Mouse (Mus musculus) hindbrain, embryonic 11.5 days (tissue): ENCODE results near the gene Tmem79. TPM values are rescaled to one million over a fixed set of nuclear protein-coding genes. Genes with fewer than 3 reads are reported as not detected.
"Not testable (repeated sequence)": the region's sequence is repeated elsewhere in the genome, so short reads cannot be mapped to it uniquely, and the experiment has no call there.

Source experiments
- ATAC-seq: fragments of 200-750 bp; cut with Nextera tagmentation; 2 replicates; pipeline ENCODE4 v1.8.0; 2017; ENCODE audit warnings: mild to moderate bottlenecking, moderate TSS enrichment, moderate library complexity; ENCODE audit not compliant: low FRiP score
- DNase-seq: peaks from one replicate; pipeline ENCODE4 v3.0.0-alpha.2; 2015; ENCODE audit warnings: low spot score
- H3K27ac ChIP-seq: fragments of 300-500 bp; sonication (generic); 2 replicates; pipeline ENCODE4 v1.5.1; 2014; ENCODE audit warnings: mild to moderate bottlenecking, low read depth, low read length
- H3K27me3 ChIP-seq: fragments of 300-500 bp; sonication (generic); 2 replicates; pipeline ENCODE4 v1.6.1; 2014; ENCODE audit warnings: mild to moderate bottlenecking, low read length, moderate library complexity, mixed read lengths; ENCODE audit not compliant: control insufficient read depth, insufficient read depth
- H3K36me3 ChIP-seq: fragments of 300-500 bp; sonication (generic); 2 replicates; pipeline ENCODE4 v1.6.1; 2014; ENCODE audit warnings: mild to moderate bottlenecking, low read length, moderate library complexity, mixed read lengths; ENCODE audit not compliant: control insufficient read depth, insufficient read depth
- H3K4me1 ChIP-seq: fragments of 300-500 bp; sonication (generic); replicated peaks from 2 replicates; pipeline ENCODE4 v1.6.1; 2014; ENCODE audit warnings: low read length, mixed read lengths; ENCODE audit not compliant: control insufficient read depth, insufficient read depth
- H3K4me2 ChIP-seq: fragments of 300-500 bp; sonication (generic); replicated peaks from 2 replicates; pipeline ENCODE4 v1.6.1; 2014; ENCODE audit warnings: mild to moderate bottlenecking, low read depth, low read length
- H3K4me3 ChIP-seq: fragments of 300-500 bp; sonication (generic); 2 replicates; pipeline ENCODE4 v1.5.1; 2014; ENCODE audit warnings: low read depth, low read length
- H3K9ac ChIP-seq: fragments of 300-500 bp; sonication (generic); 2 replicates; pipeline ENCODE4 v1.6.1; 2014; ENCODE audit warnings: low read depth, low read length
- H3K9me3 ChIP-seq: fragments of 300-500 bp; sonication (generic); 2 replicates; pipeline ENCODE4 v1.6.1; 2016; ENCODE audit warnings: low read length; ENCODE audit not compliant: control insufficient read depth
- WGBS: fragments of 180-500 bp; shearing (Covaris S2); extraction: QIAGEN DNeasy Blood & Tissue Kit; methylation state at CpG from one replicate; pipeline ENCODE4 v1.1.7; 2014; 5-methylcytosine and 5-hydroxymethylcytosine counted together
- polyA plus RNA-seq: library from polyadenylated mRNA; unstranded; fragments of >200 nt; fragmentation: Nextera tagmentation; extraction: Ambion mirVana; gene quantifications from 2 replicates; pipeline ENCODE4 v1.2.1, GENCODE M21; 2014

Gene Tmem79
- polyA plus RNA-seq, 1 experiment from 2014 or later, result 1.7 TPM

DNA sequence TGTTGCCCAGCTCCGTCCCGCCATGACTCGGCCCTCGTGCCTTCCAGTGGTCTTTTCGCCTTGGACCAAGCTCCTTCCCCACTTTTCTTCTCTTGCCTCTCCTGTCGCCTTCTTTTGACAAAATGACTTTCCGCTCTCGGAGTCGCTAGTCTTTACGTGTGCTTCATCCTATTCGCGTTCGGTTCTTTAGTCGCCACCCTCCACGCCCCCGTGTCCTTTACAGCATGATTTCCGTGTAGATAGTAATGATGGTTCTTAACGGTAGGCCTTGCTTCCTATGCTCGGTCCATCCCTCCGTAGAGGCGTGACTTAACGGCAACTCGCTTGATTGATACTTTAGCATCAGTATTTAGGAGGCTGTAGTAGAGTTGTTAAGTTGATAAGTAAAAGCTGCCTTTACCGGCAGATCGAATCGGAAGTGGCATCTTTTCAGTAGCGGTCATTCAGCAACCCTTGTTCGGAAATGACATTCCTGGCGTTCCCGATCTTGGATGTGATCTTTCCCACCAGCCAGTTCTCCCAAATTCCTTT lies 38.6 kb downstream of the Tmem79 start:
- H3K9me3 ChIP-seq, result no peaks in the 10 kb centered on the region
- peaks cover 15% of the 10 kb centered on the region; the same call in 1 of the 2 replicates for H3K36me3 ChIP-seq
- DNase-seq (no peak), ATAC-seq (0 out of 2 replicates have a peak, but pooled peaks have one; percentile 12)
- H3K27ac ChIP-seq, result peak overlapping the region; percentile 73
- peaks cover 6% of the 10 kb centered on the region for H3K4me1 ChIP-seq
- peak overlapping the region; percentile 64 for H3K9ac ChIP-seq
- no peaks in the 10 kb centered on the region for H3K27me3 ChIP-seq
- under 1% methylated on average over 30 of the region's 30 CpGs for WGBS
- peak overlapping the region; percentile 53 for H3K4me2 ChIP-seq
- peak overlapping the region; percentile 56 for H3K4me3 ChIP-seq

DNA sequence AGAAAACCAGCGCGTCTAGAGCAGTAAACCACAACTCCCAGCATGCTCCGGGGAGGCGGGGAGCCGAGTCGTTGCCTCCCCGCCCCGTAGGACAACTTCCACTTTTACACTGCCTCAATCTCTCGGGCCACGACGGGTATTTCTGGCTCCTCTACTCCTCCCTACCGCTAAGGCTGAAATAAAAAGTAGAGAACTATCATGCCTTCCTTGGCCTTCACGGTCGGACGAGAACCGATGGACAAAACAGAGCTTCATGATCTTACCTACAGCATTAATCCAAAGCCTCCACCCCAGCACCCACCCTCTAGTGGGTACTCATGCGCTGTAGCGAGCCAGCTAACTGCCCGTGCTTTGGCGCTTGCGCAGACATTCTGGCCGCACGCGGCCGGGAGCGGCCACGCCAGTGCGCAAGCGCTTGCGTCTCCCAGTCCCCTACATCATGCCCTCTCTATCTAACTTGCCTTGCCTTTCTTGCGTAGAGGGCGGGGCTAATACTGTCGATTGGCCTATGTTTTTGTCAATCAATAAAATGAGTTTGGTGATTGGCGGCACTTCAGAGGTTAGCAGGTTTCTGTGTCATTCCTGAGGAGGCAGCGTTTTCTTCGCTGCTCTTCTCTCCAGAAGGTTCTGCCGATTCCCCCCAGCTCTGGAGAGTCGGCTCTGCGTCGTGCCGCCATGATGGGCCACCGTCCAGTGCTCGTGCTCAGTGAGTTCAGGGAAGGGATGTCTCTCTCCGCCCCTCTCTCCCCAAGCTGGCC lies 39.2 kb downstream of the Tmem79 start, which contains the start of the genes Tsacc and Cct3:
Gene Tsacc (minus strand): TSS at position 439 of the 758 bp plus-strand sequence.
Gene Cct3 (plus strand): TSS at position 556 of the 758 bp plus-strand sequence.
- Histone ChIP-seq H3K9me3 (no peaks in the 10 kb centered on the region), H3K27ac (peak within 1 kb of the TSS; percentile 73), H3K4me3 (peak within 1 kb of the TSS; percentile 56), H3K36me3 (peaks cover 15% of the 10 kb centered on the region; the same call in 1 of the 2 replicates), H3K4me2 (peak within 1 kb of the TSS; percentile 58), H3K27me3 (no peaks in the 10 kb centered on the region), H3K4me1 (peaks cover 6% of the 10 kb centered on the region), H3K9ac (peak within 1 kb of the TSS; percentile 69)
- DNase-seq, result peak; percentile 98
- WGBS, result under 1% methylated on average over 44 of the region's 44 CpGs
- peak; percentile 99 for ATAC-seq

DNA sequence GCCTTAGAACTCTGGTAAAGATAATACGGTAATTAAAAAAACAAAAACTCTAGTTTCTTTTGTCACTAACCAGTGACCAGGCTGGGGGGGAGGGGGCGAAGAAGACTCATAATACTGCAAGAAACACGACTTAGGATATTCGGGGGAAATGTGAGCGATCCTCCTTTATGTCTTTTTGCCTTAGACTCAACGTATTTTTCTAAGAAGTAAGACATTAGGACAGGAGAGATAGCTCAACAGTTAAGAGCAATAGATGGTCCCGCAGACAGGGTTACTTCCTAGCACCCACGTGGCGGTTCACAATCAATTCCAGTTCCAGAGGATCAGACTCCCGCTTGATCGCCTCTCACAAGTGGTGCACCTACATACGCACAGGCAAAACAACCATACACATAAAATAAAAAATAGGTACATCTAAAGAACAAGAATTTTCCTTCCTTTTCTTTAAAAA lies 39.8 kb downstream of the Tmem79 start:
- Histone ChIP-seq H3K9ac (peak overlapping the region; percentile 69), H3K27me3 (no peaks in the 10 kb centered on the region), H3K36me3 (peaks cover 13% of the 10 kb centered on the region; the same call in 1 of the 2 replicates), H3K9me3 (no peaks in the 10 kb centered on the region), H3K27ac (peak overlapping the region; percentile 73), H3K4me2 (peak overlapping the region; percentile 58), H3K4me3 (peak overlapping the region; percentile 56), H3K4me1 (peaks cover 6% of the 10 kb centered on the region)
- WGBS, result 1% methylated on average over 12 of the region's 12 CpGs
- ATAC-seq (peak; percentile 46), DNase-seq (no peak)

DNA sequence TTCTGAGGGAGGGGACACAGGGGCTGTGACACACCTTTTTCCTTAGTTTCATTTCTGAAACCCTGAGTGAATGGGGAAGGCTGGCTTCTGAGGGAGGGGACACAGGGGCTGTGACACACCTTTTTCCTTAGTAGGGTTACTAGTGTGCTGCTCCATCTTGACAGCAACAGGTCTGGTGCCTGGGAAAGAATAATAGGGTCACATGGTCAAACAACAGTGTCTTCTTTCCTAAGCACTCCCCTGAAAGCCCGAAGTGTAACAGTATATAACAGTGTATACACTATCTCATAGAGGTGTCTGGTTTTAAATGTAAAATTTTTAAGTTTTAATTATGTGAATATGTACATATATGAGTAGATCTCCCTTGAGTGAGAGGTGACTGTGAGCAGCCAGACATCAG lies 40.7 kb downstream of the Tmem79 start:
- not testable (repeated sequence) for H3K4me3 ChIP-seq, H3K9me3 ChIP-seq, H3K27ac ChIP-seq, H3K4me2 ChIP-seq, ATAC-seq, H3K4me1 ChIP-seq, DNase-seq, H3K36me3 ChIP-seq, H3K27me3 ChIP-seq
- H3K9ac ChIP-seq, result 0 out of 2 replicates have a peak overlapping the region, but pooled peaks have one; percentile 69
- WGBS, result 69% methylated on average over 1 of the region's 1 CpGs

DNA sequence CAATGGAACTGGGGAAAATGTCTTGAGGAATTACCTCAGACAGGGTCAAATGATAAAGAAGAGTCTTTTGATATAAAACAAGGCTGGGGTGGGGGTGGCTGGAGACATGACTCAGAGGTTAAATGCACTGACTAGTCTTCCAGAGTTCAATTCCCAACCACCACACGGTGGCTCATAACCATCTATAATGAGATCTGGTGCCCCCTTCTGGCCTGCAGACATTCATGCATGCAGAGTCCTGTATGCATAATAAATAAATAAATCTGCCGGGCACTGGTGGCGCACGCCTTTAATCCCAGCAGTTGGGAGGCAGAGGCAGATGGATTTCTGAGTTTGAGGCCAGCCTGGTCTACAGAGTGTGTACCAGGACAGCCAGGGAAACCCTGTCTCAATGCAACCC lies 44.0 kb downstream of the Tmem79 start:
- H3K4me1 ChIP-seq, result no peaks in the 10 kb centered on the region
- H3K9me3 ChIP-seq, result no peaks in the 10 kb centered on the region
- no peaks in the 10 kb centered on the region for H3K36me3 ChIP-seq
- no peak overlapping the region for H3K4me3 ChIP-seq
- no peaks in the 10 kb centered on the region for H3K27me3 ChIP-seq
- no peak overlapping the region for H3K27ac ChIP-seq
- no peak overlapping the region for H3K9ac ChIP-seq
- DNase-seq (peak; percentile 19), ATAC-seq (no peak)
- 54% methylated on average over 4 of the region's 4 CpGs for WGBS
- no peak overlapping the region for H3K4me2 ChIP-seq

DNA sequence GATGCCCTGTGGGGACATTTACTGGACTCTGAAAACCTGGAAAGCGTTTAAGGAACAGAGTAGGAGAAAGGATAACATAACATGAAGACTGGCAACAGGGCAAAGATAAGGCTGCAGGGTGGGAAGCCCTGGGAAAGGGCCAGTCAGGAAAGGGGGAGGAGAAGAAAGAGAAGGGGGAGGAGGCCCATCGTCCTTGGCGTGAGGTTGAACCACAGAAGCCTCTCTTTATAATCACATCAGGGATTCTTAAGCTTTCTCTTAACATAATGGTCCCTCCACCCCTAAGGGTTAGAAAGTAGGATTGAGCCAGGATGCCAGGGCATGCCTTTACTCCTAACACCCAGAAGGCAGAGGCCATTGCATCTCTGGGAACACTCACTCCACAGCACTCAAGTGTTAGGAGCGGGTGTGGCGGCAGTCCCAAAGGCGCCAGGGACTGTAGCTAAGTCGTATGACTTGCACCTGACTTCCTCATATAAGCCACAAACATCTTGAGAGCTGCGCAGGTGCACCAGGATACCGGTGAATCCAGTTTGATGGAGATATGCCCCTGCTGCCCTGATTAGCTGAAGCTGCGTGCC lies 47.7 kb downstream of the Tmem79 start:
- not testable (repeated sequence) for DNase-seq, H3K4me2 ChIP-seq, H3K9me3 ChIP-seq, ATAC-seq, H3K9ac ChIP-seq, H3K4me1 ChIP-seq, H3K4me3 ChIP-seq, H3K27ac ChIP-seq, H3K36me3 ChIP-seq, H3K27me3 ChIP-seq
- WGBS, result 77% methylated on average over 8 of the region's 10 CpGs

DNA sequence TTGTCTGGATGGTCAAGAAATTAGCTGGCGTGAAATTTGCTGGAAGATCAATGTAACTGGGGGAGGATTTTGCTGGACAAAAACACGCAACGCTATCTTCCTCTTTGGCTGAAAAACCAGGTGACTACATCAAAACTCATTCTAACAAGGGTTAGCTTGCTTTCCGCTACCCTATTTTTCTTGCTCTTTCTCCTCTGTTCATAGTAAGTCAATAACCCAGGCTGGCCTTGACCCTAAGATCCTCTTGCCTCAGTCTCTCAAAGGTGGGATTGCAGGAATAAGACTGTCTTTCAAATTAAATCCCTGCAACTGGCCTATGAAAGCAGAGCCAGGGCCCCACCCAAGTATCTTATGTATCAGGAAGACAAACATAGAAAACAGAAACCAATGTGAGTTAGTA lies 48.8 kb downstream of the Tmem79 start, which contains the start of gene Gm38392:
Gene Gm38392 (minus strand): TSS at position 101 of the 400 bp plus-strand sequence.
- ATAC-seq, result no peak
- Histone ChIP-seq H3K4me2 (no peak within 1 kb of the TSS), H3K27ac (no peak within 1 kb of the TSS), H3K4me1 (no peaks in the 10 kb centered on the region), H3K4me3 (no peak within 1 kb of the TSS), H3K27me3 (no peaks in the 10 kb centered on the region), H3K9ac (no peak within 1 kb of the TSS), H3K9me3 (no peaks in the 10 kb centered on the region), H3K36me3 (no peaks in the 10 kb centered on the region)
- WGBS, result 95% methylated on average over 4 of the region's 4 CpGs
- no peak for DNase-seq

DNA sequence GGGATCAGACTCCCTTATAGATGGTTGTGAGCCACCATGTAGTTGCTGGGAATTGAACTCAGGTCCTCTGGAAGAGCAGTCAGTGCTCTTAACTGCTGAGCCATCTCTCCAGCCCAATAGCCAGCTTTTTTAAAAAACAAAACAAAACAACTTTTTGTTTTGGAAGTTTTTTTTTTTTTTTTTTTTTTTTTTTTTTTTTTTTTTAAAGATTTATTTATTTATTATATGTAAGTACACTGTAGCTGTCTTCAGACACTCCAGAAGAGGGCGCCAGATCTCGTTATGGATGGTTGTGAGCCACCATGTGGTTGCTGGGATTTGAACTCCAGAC lies 50.4 kb downstream of the Tmem79 start:
- not testable (repeated sequence) for H3K4me2 ChIP-seq, H3K9ac ChIP-seq, H3K4me3 ChIP-seq, H3K9me3 ChIP-seq, ATAC-seq, H3K27ac ChIP-seq, DNase-seq, H3K27me3 ChIP-seq, H3K36me3 ChIP-seq, H3K4me1 ChIP-seq
- no CpG with 5 or more reads among the region's 2 CpGs for WGBS
